Mouse (Mus musculus) heart, postnatal 0 days (tissue): ENCODE data around the gene Erp44. TPM values are rescaled to one million over a fixed set of nuclear protein-coding genes. Genes with fewer than 3 reads are reported as not detected.
A peak's percentile ranks its signal among the peaks of the same experiment; 100 is the strongest.

Experiments used
- ATAC-seq: fragments of 200-750 bp; cut with Nextera tagmentation; 2 replicates; pipeline ENCODE4 v1.8.0; 2017; ENCODE audit warnings: low read depth, moderate number of reproducible peaks, moderate library complexity; ENCODE audit not compliant: insufficient read depth
- DNase-seq: peaks from one replicate; pipeline ENCODE4 v3.0.0-alpha.2; 2016; ENCODE audit warnings: low spot score
- H3K27ac ChIP-seq: fragments of 300-500 bp; sonication (generic); 2 replicates; pipeline ENCODE4 v1.5.1; 2014; ENCODE audit warnings: low read depth, mild to moderate bottlenecking
- H3K27me3 ChIP-seq: fragments of 300-500 bp; sonication (generic); 2 replicates; pipeline ENCODE4 v1.6.1; 2014; ENCODE audit warnings: low read length, mixed read lengths; ENCODE audit not compliant: control insufficient read depth, insufficient read depth
- H3K36me3 ChIP-seq: fragments of 300-500 bp; sonication (generic); replicated peaks from 2 replicates; pipeline ENCODE4 v1.6.1; 2014; ENCODE audit warnings: low read length, mixed read lengths; ENCODE audit not compliant: control insufficient read depth, insufficient read depth
- H3K4me1 ChIP-seq: fragments of 300-500 bp; sonication (generic); 2 replicates; pipeline ENCODE4 v1.6.1; 2014; ENCODE audit warnings: antibody characterized with exemption; ENCODE audit not compliant: control insufficient read depth, insufficient read depth
- H3K4me2 ChIP-seq: fragments of 300-500 bp; sonication (generic); 2 replicates; pipeline ENCODE4 v1.6.1; 2014; ENCODE audit warnings: low read depth, mild to moderate bottlenecking, low read length, moderate library complexity
- H3K4me3 ChIP-seq: fragments of 300-500 bp; sonication (generic); 2 replicates; pipeline ENCODE4 v1.5.1; 2014; ENCODE audit warnings: low read depth, low read length
- H3K9ac ChIP-seq: fragments of 300-500 bp; sonication (generic); replicated peaks from 2 replicates; pipeline ENCODE4 v1.6.1; 2014; ENCODE audit warnings: low read depth, low read length, mixed read lengths
- H3K9me3 ChIP-seq: fragments of 300-500 bp; sonication (generic); replicated peaks from 2 replicates; pipeline ENCODE4 v1.6.1; 2016; ENCODE audit warnings: low read length; ENCODE audit not compliant: control insufficient read depth
- CTCF ChIP-seq: IDR thresholded peaks from 2 replicates; pipeline ENCODE4 v1.5.1; 2016; ENCODE audit warnings: antibody characterized with exemption, control low read depth, low read depth
- EP300 ChIP-seq: IDR thresholded peaks from 2 replicates; pipeline ENCODE4 v1.6.1; 2016; ENCODE audit warnings: antibody characterized with exemption, low read depth
- WGBS: fragments of 180-500 bp; shearing (Covaris S2); extraction: QIAGEN DNeasy Blood & Tissue Kit; methylation state at CpG from one replicate; pipeline ENCODE4 v1.1.7; 2014; 5-methylcytosine and 5-hydroxymethylcytosine counted together
- polyA plus RNA-seq: library from polyadenylated mRNA; unstranded; fragments of >200 nt; fragmentation: Nextera tagmentation; extraction: Ambion mirVana; gene quantifications from 2 replicates; pipeline ENCODE4 v1.2.1, GENCODE M21; 2015
- total RNA-seq: library from RNA; depleted of rRNA; stranded (reverse); fragments of >200 nt; gene quantifications from 2 replicates; pipeline ENCODE4 v1.2.3, GENCODE M21; 2014; ENCODE audit warnings: low replicate concordance; rRNA removed

Erp44 gene
- total RNA-seq (14.1 and 14.3 TPM in 2 replicates), polyA plus RNA-seq (40.9 and 45.8 TPM in 2 replicates)

DNA sequence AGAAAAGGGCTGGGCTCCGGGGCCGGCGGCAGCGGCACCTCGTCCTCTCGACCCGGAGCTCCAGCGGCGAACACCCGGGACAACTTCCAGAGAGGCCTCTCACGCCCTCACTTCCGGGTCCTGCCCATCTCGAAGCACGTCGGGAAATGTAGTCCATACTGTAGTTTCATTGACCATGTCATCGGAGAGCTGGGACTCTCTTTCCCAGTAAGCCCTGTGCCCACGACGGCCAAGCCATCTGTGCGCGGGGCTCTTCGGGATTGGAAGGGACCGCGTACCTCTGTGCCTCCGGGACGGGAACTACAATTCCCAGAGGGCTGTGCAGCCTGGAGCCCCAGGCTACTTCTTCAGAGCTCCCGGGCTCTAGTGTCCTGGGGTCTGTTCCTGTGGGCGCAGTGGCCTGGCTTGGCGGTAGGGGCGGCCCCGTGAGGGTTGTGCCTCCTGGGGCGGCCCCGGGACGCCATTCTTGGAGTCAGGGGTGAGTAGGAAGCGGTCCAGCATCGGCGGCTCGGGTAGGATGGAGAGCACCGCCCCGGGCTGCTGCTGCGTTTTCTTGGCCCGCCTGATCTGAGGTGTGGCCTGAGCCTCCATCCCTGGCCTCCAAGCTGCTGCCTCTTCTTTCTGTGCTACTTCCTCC, at the start of gene Erp44, which contains the start of gene Invs:
Gene Erp44 (minus strand): TSS at position 61 of the 637 bp plus-strand sequence.
Gene Invs (plus strand): TSS at position 263 of the 637 bp plus-strand sequence.
- Histone ChIP-seq H3K4me3 (peak within 1 kb of the TSS; percentile 76), H3K36me3 (no peaks in the 10 kb centered on the region), H3K27ac (peak within 1 kb of the TSS; percentile 74), H3K4me1 (peaks cover 9% of the 10 kb centered on the region), H3K9ac (peak within 1 kb of the TSS; percentile 83), H3K4me2 (peak within 1 kb of the TSS; percentile 71), H3K9me3 (no peaks in the 10 kb centered on the region), H3K27me3 (no peaks in the 10 kb centered on the region)
- ATAC-seq (peak; percentile 99), DNase-seq (peak; percentile 99)
- TF ChIP-seq EP300 (0 out of 2 replicates have a peak, but pooled peaks have one; percentile 32), CTCF (no peak)
- WGBS = under 1% methylated on average over 39 of the region's 41 CpGs

DNA sequence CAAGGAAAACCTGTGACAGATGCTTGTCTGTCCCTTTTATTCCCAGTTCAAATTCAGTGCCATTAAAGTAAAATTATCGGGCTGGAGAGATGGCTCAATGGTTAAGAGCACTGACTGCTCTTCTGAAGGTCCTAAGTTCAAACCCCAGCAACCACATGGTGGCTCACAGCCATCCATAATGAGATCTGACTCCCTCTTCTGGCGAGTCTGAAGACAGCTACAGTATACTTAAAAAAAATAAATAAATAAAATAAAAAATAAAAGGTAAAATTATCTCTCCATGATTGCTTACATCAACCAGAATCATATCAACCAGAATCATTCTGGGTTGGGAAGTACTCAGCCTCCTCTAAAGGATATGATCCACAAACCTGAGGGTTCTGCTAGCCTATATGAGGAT, 48.7 kb upstream of the Erp44 start:
- ATAC-seq (no peak), DNase-seq (no peak)
- no peaks in the 10 kb centered on the region for H3K4me1 ChIP-seq
- no peak overlapping the region for H3K27ac ChIP-seq
- H3K9me3 ChIP-seq = no peaks in the 10 kb centered on the region
- 62% methylated on average over 2 of the region's 2 CpGs for WGBS
- TF ChIP-seq CTCF (no peak), EP300 (no peak)
- no peak overlapping the region for H3K4me3 ChIP-seq
- no peak overlapping the region for H3K4me2 ChIP-seq
- H3K9ac ChIP-seq = no peak overlapping the region
- no peaks in the 10 kb centered on the region for H3K36me3 ChIP-seq
- H3K27me3 ChIP-seq = no peaks in the 10 kb centered on the region

DNA sequence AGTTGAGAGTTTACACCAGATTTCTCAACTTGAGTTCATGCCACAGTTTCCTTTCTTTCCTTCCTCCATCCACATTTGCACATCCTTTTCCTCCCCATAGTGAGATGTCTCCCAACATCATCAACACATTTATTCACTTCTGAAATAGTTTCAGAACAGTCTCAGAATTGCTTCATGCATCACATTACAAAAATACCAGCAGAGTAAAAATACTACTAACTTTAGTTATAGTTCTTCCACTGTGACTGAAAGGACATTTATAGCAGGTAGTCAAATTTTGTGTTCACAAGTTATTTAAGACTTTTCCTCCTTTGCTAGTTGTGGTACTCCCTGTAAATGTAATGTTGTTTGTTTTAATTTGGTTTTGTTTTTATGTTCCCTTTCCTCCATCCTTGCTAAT, 47.8 kb upstream of the Erp44 start:
- ATAC-seq (no peak), DNase-seq (no peak)
- Histone ChIP-seq H3K4me2 (no peak overlapping the region), H3K27ac (no peak overlapping the region), H3K36me3 (no peaks in the 10 kb centered on the region), H3K9ac (no peak overlapping the region), H3K27me3 (no peaks in the 10 kb centered on the region), H3K4me3 (no peak overlapping the region), H3K9me3 (no peaks in the 10 kb centered on the region), H3K4me1 (no peaks in the 10 kb centered on the region)
- TF ChIP-seq EP300 = no peak
- no peak for TF ChIP-seq CTCF

DNA sequence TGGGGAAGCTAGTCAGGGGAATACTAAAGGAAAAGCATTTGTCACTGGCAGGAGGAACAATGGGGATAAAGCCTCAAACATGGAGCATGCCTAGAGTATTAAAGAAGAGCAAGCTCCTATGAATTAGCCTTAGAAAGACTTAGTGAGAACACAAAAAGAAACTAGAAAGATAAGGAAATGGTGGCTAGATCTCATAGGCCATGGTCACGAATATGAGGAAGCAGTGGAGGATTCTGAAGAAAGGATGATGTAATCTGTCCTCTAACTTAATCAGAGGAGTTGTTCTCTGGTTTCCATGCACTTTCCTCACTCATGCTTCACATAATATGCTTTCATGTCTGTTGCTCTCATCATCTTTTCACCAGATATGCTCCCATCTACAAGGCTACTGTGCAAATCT, 42.7 kb upstream of the Erp44 start:
- TF ChIP-seq EP300 (no peak), CTCF (no peak)

DNA sequence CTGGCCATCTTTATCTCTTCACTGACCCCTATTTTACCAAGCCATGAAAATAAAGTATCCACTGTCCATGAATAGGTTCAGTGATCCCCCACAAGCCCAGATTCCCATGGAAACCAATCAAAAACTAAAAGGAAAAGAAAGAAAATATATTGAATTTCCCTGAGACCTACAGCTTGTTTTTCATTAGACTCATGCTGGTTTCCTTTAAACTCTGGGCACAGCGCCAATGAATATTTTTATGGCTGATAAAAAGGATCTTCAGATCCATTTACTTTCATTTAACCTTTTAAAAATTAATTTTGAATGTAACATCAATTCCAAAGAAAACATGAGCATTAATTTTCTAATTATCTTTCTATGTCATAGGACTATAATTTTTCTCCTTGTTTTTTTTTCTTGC, 41.9 kb upstream of the Erp44 start:
- ATAC-seq (no peak), DNase-seq (no peak)
- Histone ChIP-seq H3K27me3 (no peaks in the 10 kb centered on the region), H3K9ac (no peak overlapping the region), H3K36me3 (no peaks in the 10 kb centered on the region), H3K4me3 (no peak overlapping the region), H3K27ac (no peak overlapping the region), H3K4me1 (no peaks in the 10 kb centered on the region), H3K4me2 (no peak overlapping the region), H3K9me3 (no peaks in the 10 kb centered on the region)
- WGBS = 70% methylated on average over 1 of the region's 1 CpGs
- no peak for TF ChIP-seq EP300
- TF ChIP-seq CTCF = no peak

More for the DNA sequence above, 42.7 kb upstream of the Erp44 start:
- H3K4me3 ChIP-seq = no peak overlapping the region
- WGBS = 38% methylated on average over 1 of the region's 1 CpGs
- no peak overlapping the region for H3K27ac ChIP-seq
- no peak overlapping the region for H3K4me2 ChIP-seq
- no peaks in the 10 kb centered on the region for H3K4me1 ChIP-seq
- ATAC-seq (no peak), DNase-seq (no peak)
- no peaks in the 10 kb centered on the region for H3K27me3 ChIP-seq
- no peaks in the 10 kb centered on the region for H3K36me3 ChIP-seq
- H3K9me3 ChIP-seq = no peaks in the 10 kb centered on the region
- H3K9ac ChIP-seq = no peak overlapping the region

DNA sequence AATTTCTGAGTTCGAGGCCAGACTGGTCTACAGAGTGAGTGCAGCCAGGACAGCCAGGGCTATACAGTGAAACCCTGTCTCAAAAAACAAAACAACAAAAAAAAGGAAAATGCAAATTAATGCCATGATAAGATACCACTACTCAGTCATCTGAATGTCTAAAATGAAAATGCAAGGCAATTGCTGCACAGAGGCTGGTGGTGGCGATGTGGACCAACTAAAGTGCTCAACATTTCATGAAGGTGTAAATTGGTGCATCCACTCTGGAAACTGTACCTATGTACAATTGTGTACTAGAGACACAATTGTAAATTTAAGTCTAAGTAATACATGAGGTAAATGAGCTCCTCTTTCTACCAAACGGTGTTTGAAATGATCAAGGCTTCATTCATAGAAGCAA, 36.7 kb upstream of the Erp44 start:
- Histone ChIP-seq H3K9me3 (no peaks in the 10 kb centered on the region), H3K4me1 (no peaks in the 10 kb centered on the region), H3K4me3 (no peak overlapping the region), H3K9ac (no peak overlapping the region), H3K4me2 (no peak overlapping the region), H3K27me3 (no peaks in the 10 kb centered on the region), H3K27ac (no peak overlapping the region), H3K36me3 (no peaks in the 10 kb centered on the region)
- ATAC-seq (no peak), DNase-seq (no peak)
- TF ChIP-seq CTCF = peak; percentile 14; the same call in 1 of the 2 replicates
- no peak for TF ChIP-seq EP300
- 85% methylated on average over 3 of the region's 3 CpGs for WGBS
